26 mouse cellular contexts compared by ENCODE assay signal in genomic region chr6:22086056-22086455, GRCm38 (mm10).
"Had no signal": no experiment of that assay in that cellular context is flagged by ENCODE, and none has a peak within 500 bp of the region (broad histone marks: within the 10 kb centered on the region; RNA-seq: fewer than 3 reads in every experiment).

No protein-coding gene starts in this region.

- H3K9ac ChIP-seq: heart, embryonic 12.5 days; hindbrain, embryonic 12.5 days; hindbrain, embryonic 14.5 days; limb, embryonic 12.5 days; liver, embryonic 13.5 days; liver, embryonic 15.5 days; liver, postnatal 0 days had no signal

- H3K27me3 ChIP-seq: heart, embryonic 12.5 days; hindbrain, embryonic 12.5 days; limb, embryonic 12.5 days; liver, embryonic 13.5 days; liver, embryonic 15.5 days had no signal

- H3K4me2 ChIP-seq: heart, embryonic 12.5 days; hindbrain, embryonic 12.5 days; hindbrain, embryonic 14.5 days; limb, embryonic 12.5 days; liver, embryonic 11.5 days; liver, embryonic 13.5 days; liver, embryonic 15.5 days had no signal

- H3K9me3 ChIP-seq: heart, embryonic 10.5 days; hindbrain, embryonic 10.5 days; hindbrain, embryonic 12.5 days; limb, embryonic 12.5 days; liver, embryonic 13.5 days; liver, embryonic 15.5 days had no signal

- DNase-seq: gastrocnemius, adult 2 months; gastrocnemius, postnatal 10 days; gastrocnemius, postnatal 25 days; heart, postnatal 10 days; heart, postnatal 4 days; kidney, adult 18-20 months; kidney, adult 8-10 months; kidney, postnatal 14 days; kidney, postnatal 4 days; liver; liver, embryonic 13.5 days; liver, postnatal 0 days had no signal

- H3K4me3 ChIP-seq: gastrocnemius, adult 2 months; heart, embryonic 10.5 days; heart, embryonic 12.5 days; hindbrain, embryonic 10.5 days; hindbrain, embryonic 12.5 days; layer of hippocampus, adult 2 months; left cerebral cortex, adult 2 months; limb, embryonic 12.5 days; liver, embryonic 13.5 days; liver, embryonic 15.5 days had no signal

- H3K36me3 ChIP-seq: heart, embryonic 10.5 days; heart, embryonic 12.5 days; hindbrain, embryonic 10.5 days; hindbrain, embryonic 12.5 days had no signal

- ATAC-seq: hindbrain, embryonic 16.5 days; inflammation-experienced regulatory T-cells, adult 6 months; intestine, postnatal 0 days; liver, postnatal 0 days had no signal

- H3K27ac ChIP-seq: gastrocnemius, adult 2 months; heart, embryonic 10.5 days; hindbrain, embryonic 10.5 days; hindbrain, embryonic 12.5 days; hindbrain, embryonic 14.5 days; kidney, postnatal 0 days; layer of hippocampus, adult 2 months; left cerebral cortex, adult 2 months; limb, embryonic 12.5 days; liver, embryonic 13.5 days; liver, embryonic 15.5 days had no signal

- H3K4me1 ChIP-seq: heart, embryonic 10.5 days; heart, embryonic 12.5 days; hindbrain, embryonic 10.5 days; hindbrain, embryonic 12.5 days; limb, embryonic 12.5 days; liver, embryonic 13.5 days; liver, embryonic 15.5 days had no signal
